Mouse (Mus musculus): ENCODE measurements at regions not wholly inside any gene's neighbourhood (a gene's known extent, or its start where the extent isn't known, plus 50 kb on each side); places are given as distances from the start of the nearest gene placed in this dataset.

GRCm38 (mm10) chr14:9267282-9268091 lies 601.4 kb upstream of the 4930452B06Rik start:
- TF ChIP-seq CTCF (IDR thresholded peaks at IDR 0.05; ENCODE audit: low read depth) (no peak), EP300 (IDR thresholded peaks at IDR 0.05; ENCODE audit: low read depth) (no peak)
